Mouse (Mus musculus) gastrocnemius, postnatal 10 days (tissue): Measurements from ENCODE around the gene Siglecf. TPM values are rescaled to one million over a fixed set of nuclear protein-coding genes. Genes with fewer than 3 reads are reported as not detected.

Experiments
- DNase-seq: peaks from one replicate; pipeline ENCODE4 v3.0.0; 2021; ENCODE audit warnings: mixed read lengths
- total RNA-seq, 2 experiments: library from RNA; stranded (reverse); gene quantifications; 2 replicates each; pipeline ENCODE4 v1.2.3; 2021

Gene Siglecf
- total RNA-seq, 2 experiments from 2014 or later, result not detected

- peak; percentile 17 for DNase-seq
These were observed 27.1 kb downstream of the Siglecf start for GRCm38 (mm10) chr7:43378226-43378625.

GRCm38 (mm10) chr7:43392349-43393121, 41.4 kb downstream of the Siglecf start:
- no peak for DNase-seq

DNA sequence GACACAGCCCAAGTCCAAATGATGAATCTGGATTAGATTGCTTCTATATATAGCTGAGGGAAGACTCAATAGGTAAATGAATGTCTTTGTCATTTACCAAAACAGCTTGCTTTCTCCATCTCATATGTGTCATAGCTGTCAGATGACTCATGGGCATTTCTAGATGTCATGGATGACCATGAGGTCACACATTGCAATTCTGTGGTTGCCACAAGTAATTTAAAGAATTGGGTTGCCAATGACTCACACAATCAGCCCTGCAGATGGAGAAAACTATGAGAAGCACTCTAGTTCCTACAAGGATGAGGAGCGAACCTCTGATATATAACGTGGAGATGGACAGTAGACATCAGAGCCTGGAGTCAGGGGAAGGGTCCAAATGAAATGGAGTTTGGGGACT, 48.4 kb downstream of the Siglecf start:
- no peak for DNase-seq

- no peak for DNase-seq
These were observed 51.6 kb downstream of the Siglecf start for GRCm38 (mm10) chr7:43402718-43403117.

DNA sequence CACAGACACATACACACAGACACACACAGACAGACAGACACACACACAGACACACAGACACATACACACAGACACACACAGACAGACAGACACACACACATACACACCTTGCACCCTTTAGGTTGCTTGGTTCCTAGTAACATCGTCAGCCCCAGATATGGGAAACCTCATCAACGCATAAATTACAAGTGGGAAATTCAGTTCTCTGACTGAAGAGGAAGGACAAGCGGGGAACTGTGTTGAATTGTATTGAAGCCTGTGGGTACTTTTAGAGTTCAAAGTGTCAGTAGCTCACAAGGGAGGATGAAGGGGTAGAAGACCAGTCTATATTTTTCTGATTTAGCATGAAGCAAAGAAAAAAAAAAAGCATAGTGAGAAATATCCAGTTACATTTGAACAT, 56.4 kb downstream of the Siglecf start:
- no peak for DNase-seq

DNA sequence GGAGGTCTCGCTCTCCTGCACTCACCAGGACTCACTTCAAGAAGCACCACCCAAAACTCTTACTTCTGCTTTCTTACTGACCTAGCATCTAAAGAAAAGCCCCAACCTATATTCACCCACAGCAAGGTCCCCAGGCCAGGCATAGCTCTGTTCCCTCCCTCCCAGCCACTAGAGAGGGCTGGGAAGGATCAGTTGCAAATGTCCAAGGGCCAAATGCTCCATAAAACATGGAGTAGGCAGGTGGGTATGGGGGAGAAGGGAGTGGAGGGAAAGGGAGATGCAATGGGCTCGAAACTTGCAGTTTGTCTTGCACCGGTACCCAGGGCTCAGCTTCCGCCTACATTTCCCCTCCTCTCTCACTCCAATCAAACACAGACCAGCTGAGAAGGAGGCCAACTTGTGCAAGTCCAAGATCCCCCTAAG, 57.0 kb downstream of the Siglecf start, which contains the start of gene Siglecg:
Gene Siglecg, plus strand, starts transcription at position 74 of the 423 bp plus-strand sequence.
- no peak for DNase-seq

GRCm38 (mm10) chr7:43409084-43409483, 57.9 kb downstream of the Siglecf start:
- DNase-seq, result no peak

Other genes with a start within 250 kb of the Siglecf start
- not detected for gene Zfp936, start 237.1 kb upstream of the Siglecf start, total RNA-seq
- 10 to 100 TPM; 15.6 to 17.0 TPM for gene Zfp715, start 38.0 kb upstream of the Siglecf start, total RNA-seq
- under 1 TPM; 0.14 to 0.59 TPM for gene Siglecg, start 56.9 kb downstream of the Siglecf start, total RNA-seq
- gene Lim2, start 76.3 kb downstream of the Siglecf start, total RNA-seq, result not detected
- gene Nkg7, start 85.7 kb downstream of the Siglecf start, total RNA-seq, result not detected
- gene Cldnd2, start 89.4 kb downstream of the Siglecf start, total RNA-seq, result not detected
- gene Etfb, start 92.7 kb downstream of the Siglecf start, total RNA-seq, result 100 to 1,000 TPM; 346 to 421 TPM
- gene Gm45233, start 92.8 kb downstream of the Siglecf start, total RNA-seq, result 1 to 10 TPM in 1 of 2 experiments, under 1 TPM in 1; 0.66 to 1.2 TPM
- gene Vsig10l, start 111.8 kb downstream of the Siglecf start, total RNA-seq, result 1 to 10 TPM; 1.4 to 3.8 TPM
- 1 to 10 TPM; 1.2 to 1.3 TPM for gene Iglon5, start 138.7 kb downstream of the Siglecf start, total RNA-seq
- gene 4931406B18Rik, start 154.6 kb downstream of the Siglecf start, total RNA-seq, result not detected
- gene Cd33, start 193.1 kb downstream of the Siglecf start, total RNA-seq, result 1 to 10 TPM; 3.1 to 3.9 TPM
- gene Zfp658, start 210.9 kb downstream of the Siglecf start, total RNA-seq, result 1 to 10 TPM; 1.2 to 1.4 TPM
- 1 to 10 TPM; 6.1 to 7.3 TPM for gene Zfp719, start 228.3 kb downstream of the Siglecf start, total RNA-seq